Mouse (Mus musculus) kidney, adult 2 months (tissue): ENCODE data around the gene Copz1.

Experiments
- CTCF ChIP-seq: fragments of 200-500 bp; conservative IDR thresholded peaks from 2 replicates; pipeline ENCODE4 v1.5.1; 2011; ENCODE audit warnings: low read depth, mild to moderate bottlenecking, control low read depth, low read length, moderate library complexity, mixed read lengths; ENCODE audit not compliant: insufficient read depth, insufficient read length
- POLR2A ChIP-seq: fragments of 200-500 bp; IDR thresholded peaks from one replicate; pipeline ENCODE4 v1.6.1; 2011; ENCODE audit warnings: low read depth, low read length, control low read depth

DNA sequence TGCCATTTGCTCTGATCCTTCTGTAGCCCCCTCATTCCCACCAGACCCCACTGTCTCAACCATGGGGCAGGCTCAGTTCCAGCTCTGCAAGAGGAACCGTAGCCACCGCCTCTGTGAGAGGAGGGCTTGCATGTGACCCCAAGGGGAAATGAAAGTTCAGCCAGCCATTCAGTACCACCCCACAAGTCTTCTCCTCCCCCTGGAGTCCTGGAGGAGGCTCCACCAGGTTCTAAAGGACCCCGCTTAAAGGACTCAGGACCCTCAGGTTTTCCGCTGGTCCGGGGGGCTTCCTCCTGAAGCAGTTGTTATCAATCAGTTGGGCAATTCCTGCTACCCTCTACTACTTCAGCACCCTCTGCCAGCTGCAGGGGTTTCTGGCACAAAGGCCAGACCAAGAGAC is 61.2 kb downstream of the Copz1 start:
- no peak for TF ChIP-seq CTCF
- TF ChIP-seq POLR2A, result no peak
